Mouse (Mus musculus): ENCODE measurements at regions not wholly inside any gene's neighbourhood (a gene's known extent, or its start where the extent isn't known, plus 50 kb on each side); places are given as distances from the start of the nearest gene placed in this dataset.

DNA sequence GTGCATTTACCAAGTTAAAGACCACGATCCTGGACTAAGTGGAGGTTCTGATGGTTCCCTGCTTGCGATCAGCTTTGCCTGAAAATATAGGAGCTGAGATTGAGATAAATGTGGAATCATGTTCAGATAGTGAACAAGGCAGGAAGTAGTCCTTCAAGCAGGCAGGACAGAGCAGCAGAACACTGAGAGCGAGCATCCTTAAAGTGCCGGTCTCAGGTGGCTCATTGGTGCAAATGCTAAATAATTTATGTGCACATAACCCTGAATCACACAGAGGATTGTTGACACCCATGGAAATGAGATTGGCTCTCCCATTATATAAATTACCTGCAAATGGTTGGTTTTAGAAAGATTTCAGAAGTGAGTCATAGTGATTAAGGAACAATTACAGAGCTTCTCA, 243.8 kb upstream of the Dcn start:
- H3K36me3 ChIP-seq (replicated peaks), result no peaks in the 10 kb centered on the region
- no peak overlapping the region for H3K27ac ChIP-seq (replicated peaks)
- 88% methylated on average over 4 of the region's 4 CpGs for WGBS
- no peak for DNase-seq (ENCODE audit: low spot score)
- no peaks in the 10 kb centered on the region for H3K9me3 ChIP-seq
- H3K27me3 ChIP-seq (replicated peaks; ENCODE audit: low read depth, poor library complexity, severe bottlenecking), result no peaks in the 10 kb centered on the region
- H3K4me1 ChIP-seq, result no peaks in the 10 kb centered on the region
- no peak overlapping the region for H3K4me3 ChIP-seq

DNA sequence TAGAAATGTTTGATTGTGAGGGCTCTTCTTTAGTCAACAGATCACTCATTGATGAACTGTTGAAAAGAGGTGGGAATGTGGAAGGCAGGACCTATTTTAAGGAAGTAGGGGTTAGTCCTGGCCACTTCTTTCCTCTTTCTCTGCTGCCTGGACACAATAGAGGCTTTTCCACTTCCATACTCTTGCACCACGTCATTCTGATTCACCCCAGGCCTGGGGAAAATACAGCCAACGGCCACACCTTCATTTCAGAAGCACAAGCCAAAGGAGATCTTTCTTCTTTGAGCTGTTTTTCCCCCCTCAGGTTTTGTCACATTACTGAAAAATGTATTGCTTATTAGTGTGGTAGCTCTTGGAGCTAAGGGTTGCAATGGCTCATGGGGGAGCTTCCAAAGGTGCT, 237.9 kb upstream of the Dcn start:
- no peak overlapping the region for H3K27ac ChIP-seq (replicated peaks)
- H3K4me3 ChIP-seq, result no peak overlapping the region
- DNase-seq (ENCODE audit: low spot score), result no peak
- H3K36me3 ChIP-seq (replicated peaks), result no peaks in the 10 kb centered on the region
- 76% methylated on average over 2 of the region's 2 CpGs for WGBS
- H3K4me1 ChIP-seq, result no peaks in the 10 kb centered on the region
- H3K27me3 ChIP-seq (replicated peaks; ENCODE audit: low read depth, poor library complexity, severe bottlenecking), result no peaks in the 10 kb centered on the region
- H3K9me3 ChIP-seq, result no peaks in the 10 kb centered on the region

DNA sequence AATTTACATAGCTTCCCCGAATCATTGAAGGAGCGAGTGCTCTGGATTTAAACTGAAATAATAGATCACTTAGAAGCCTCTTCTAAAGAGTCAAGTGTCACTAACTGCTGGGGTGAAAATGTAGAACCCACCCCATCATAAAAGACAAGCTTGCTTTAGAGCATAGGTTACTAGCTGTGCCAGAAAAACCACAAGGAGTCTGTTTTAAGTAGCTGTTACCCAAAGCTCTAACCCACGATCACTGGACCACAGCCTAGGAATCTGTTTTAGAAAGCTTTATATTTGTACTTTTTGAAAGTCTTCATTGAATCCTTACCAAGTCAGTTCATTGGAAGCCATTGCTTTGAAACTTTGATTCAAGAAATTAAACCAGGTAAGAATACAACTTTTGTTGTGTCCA, 233.7 kb upstream of the Dcn start:
- Histone ChIP-seq H3K4me3 (no peak overlapping the region), H3K27ac (replicated peaks) (no peak overlapping the region), H3K9me3 (no peaks in the 10 kb centered on the region), H3K36me3 (replicated peaks) (no peaks in the 10 kb centered on the region), H3K27me3 (replicated peaks; ENCODE audit: low read depth, poor library complexity, severe bottlenecking) (no peaks in the 10 kb centered on the region), H3K4me1 (no peaks in the 10 kb centered on the region)
- no peak for DNase-seq (ENCODE audit: low spot score)
- 93% methylated on average over 3 of the region's 3 CpGs for WGBS

DNA sequence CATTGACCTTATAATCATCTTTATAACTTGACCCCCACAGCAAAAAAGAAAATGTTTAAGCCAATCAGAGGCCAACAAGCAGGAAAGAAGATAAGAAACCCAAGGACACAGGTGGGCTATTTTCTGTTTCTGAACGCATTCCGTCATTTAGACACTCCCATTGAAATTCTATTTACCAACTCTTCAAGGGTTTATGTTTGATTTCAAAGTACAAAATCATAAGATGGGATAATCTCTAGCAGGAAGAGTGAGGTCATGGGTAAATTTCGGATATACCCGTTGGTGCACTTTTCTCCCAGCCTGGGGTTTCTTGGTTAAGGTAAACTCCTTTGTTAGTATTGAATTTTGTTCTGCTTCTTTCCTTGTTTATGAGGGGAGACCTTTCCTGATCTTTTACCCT, 230.9 kb upstream of the Dcn start:
- Histone ChIP-seq H3K27ac (replicated peaks) (no peak overlapping the region), H3K27me3 (replicated peaks; ENCODE audit: low read depth, poor library complexity, severe bottlenecking) (no peaks in the 10 kb centered on the region), H3K4me3 (no peak overlapping the region), H3K9me3 (no peaks in the 10 kb centered on the region), H3K4me1 (no peaks in the 10 kb centered on the region), H3K36me3 (replicated peaks) (no peaks in the 10 kb centered on the region)
- DNase-seq (ENCODE audit: low spot score), result no peak
- 93% methylated on average over 4 of the region's 4 CpGs for WGBS

DNA sequence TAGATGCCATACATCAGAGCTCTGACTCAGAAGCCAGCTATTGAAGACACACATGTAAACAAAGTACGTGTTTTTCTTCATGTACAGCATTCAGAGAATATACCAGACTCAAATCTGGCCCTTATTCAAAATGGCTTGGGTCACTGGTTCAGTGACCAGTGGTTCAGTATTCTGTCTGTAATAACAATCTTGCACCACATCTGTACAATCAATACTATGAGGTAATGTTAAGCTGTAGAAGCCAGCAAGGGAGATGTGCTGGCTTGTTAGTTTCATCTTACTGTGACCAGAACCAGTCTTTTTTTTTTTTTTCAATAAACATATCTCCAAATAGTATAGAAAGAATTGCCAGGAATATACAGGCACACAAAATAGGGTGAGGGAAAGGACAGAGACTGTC, 229.6 kb upstream of the Dcn start:
- Histone ChIP-seq H3K4me1 (no peaks in the 10 kb centered on the region), H3K27ac (replicated peaks) (no peak overlapping the region), H3K36me3 (replicated peaks) (no peaks in the 10 kb centered on the region), H3K27me3 (replicated peaks; ENCODE audit: low read depth, poor library complexity, severe bottlenecking) (no peaks in the 10 kb centered on the region), H3K9me3 (no peaks in the 10 kb centered on the region), H3K4me3 (no peak overlapping the region)
- WGBS, result 83% methylated on average over 1 of the region's 1 CpGs
- DNase-seq (ENCODE audit: low spot score), result no peak

DNA sequence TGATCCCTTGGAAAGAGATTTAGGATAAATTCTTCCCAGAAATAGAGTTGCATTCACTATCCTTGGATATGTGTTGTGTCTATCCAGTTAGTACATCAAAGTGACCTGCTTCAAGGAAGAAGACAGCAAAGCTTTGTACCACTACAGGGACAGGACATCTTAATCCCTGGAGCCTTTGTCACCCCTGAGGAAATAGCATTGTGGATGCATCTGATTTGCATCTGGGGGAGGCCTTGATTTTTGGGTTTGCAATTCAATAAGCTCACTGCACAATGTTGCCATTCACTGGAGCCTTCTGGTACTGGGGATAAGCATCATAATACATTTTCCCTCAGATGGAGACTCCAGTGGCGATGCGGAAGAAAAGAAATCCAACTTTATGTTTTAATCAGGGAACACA, 229.2 kb upstream of the Dcn start:
- H3K27ac ChIP-seq (replicated peaks), result no peak overlapping the region
- H3K4me3 ChIP-seq, result no peak overlapping the region
- WGBS, result 79% methylated on average over 2 of the region's 2 CpGs
- H3K4me1 ChIP-seq, result no peaks in the 10 kb centered on the region
- no peak for DNase-seq (ENCODE audit: low spot score)
- H3K9me3 ChIP-seq, result no peaks in the 10 kb centered on the region
- no peaks in the 10 kb centered on the region for H3K36me3 ChIP-seq (replicated peaks)
- no peaks in the 10 kb centered on the region for H3K27me3 ChIP-seq (replicated peaks; ENCODE audit: low read depth, poor library complexity, severe bottlenecking)

DNA sequence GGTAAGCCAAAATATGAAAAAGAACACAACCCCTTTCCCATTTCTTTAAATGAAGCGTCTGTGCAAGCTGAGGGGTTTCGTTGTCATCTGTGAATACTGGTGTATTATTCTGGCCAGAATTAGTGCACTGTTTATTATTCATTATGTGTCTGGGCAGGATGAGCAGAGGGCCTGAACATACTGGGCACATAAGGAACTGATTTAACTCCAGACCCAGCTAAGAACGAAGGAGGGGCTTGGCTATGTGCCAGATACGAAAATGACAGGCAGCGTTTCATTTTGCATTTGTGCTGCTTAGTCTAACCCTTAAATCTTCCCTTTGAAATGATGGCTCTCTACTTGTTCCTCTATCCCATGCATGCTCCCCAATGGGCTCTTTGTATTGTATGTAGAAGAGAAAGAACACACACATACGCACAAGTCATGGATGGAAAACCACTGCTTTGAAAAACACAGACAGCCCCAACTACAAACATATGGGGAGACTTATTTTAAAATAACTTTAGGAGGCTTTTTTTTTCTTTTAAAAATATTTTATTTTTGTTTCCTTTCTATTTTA, 213.4 kb upstream of the Dcn start:
- 41% methylated on average over 6 of the region's 6 CpGs for WGBS
- Histone ChIP-seq H3K27ac (replicated peaks) (no peak overlapping the region), H3K27me3 (replicated peaks; ENCODE audit: low read depth, poor library complexity, severe bottlenecking) (no peaks in the 10 kb centered on the region), H3K9me3 (no peaks in the 10 kb centered on the region), H3K4me1 (peaks cover 22% of the 10 kb centered on the region), H3K4me3 (no peak overlapping the region), H3K36me3 (replicated peaks) (no peaks in the 10 kb centered on the region)
- peak; percentile 71 for DNase-seq (ENCODE audit: low spot score)

DNA sequence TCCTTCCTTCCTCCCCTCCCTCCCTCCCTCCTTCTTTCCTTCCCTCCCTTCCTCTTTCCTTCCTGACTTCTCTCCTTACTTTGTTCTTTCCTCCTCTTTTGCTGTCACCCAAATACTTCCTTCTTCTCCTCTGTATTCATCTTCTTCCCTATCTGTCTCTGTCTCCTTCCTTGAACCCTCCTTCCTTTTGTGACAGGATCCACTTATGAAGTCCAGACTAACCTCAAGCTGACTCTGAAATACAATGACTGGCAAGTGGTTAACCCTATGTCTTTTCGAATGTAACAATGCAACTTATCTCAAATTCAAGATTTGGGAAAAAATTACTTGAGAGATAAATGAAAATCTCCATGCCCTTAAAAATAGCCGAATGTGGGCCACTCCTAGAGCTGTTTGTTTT, 197.0 kb upstream of the Dcn start:
- Histone ChIP-seq H3K36me3 (replicated peaks) (no peaks in the 10 kb centered on the region), H3K9me3 (no peaks in the 10 kb centered on the region), H3K4me3 (no peak overlapping the region), H3K27ac (replicated peaks) (no peak overlapping the region), H3K4me1 (no peaks in the 10 kb centered on the region), H3K27me3 (replicated peaks; ENCODE audit: low read depth, poor library complexity, severe bottlenecking) (no peaks in the 10 kb centered on the region)
- WGBS, result 77% methylated on average over 2 of the region's 2 CpGs
- DNase-seq (ENCODE audit: low spot score), result no peak

DNA sequence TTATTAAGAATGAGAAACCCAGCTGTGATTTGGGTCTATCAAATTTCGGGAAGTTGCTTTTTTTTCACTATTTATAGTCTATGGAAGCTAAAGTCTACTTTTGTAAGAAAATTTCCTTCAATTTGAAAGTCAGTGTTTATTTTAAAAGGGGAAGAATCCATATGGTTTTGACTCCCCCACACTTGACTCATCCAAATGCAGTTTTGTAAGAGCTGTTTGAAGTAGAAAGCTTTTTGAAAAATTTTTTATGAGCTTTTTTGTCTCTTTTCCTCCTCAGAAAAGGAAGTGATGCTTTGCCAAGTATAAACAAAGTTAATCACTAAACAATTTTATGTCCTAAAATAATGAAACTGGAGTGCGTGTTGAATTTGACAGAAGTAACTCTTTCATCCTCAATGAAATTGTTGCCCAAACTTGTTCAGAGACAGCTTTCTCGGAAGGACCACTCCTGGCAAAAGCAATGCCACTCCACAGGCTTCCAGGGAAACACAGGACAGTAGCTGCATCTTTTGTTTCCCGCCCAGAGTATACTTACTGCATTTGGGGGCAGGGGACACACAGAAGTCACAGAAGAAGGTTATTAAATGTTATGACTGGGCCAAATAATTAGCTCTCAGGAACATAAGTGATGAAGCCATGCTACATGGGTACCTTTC, 196.4 kb upstream of the Dcn start:
- Histone ChIP-seq H3K27ac (replicated peaks) (no peak overlapping the region), H3K4me3 (no peak overlapping the region), H3K27me3 (replicated peaks; ENCODE audit: low read depth, poor library complexity, severe bottlenecking) (no peaks in the 10 kb centered on the region), H3K9me3 (no peaks in the 10 kb centered on the region), H3K4me1 (no peaks in the 10 kb centered on the region), H3K36me3 (replicated peaks) (no peaks in the 10 kb centered on the region)
- no peak for DNase-seq (ENCODE audit: low spot score)
- 77% methylated on average over 4 of the region's 4 CpGs for WGBS

DNA sequence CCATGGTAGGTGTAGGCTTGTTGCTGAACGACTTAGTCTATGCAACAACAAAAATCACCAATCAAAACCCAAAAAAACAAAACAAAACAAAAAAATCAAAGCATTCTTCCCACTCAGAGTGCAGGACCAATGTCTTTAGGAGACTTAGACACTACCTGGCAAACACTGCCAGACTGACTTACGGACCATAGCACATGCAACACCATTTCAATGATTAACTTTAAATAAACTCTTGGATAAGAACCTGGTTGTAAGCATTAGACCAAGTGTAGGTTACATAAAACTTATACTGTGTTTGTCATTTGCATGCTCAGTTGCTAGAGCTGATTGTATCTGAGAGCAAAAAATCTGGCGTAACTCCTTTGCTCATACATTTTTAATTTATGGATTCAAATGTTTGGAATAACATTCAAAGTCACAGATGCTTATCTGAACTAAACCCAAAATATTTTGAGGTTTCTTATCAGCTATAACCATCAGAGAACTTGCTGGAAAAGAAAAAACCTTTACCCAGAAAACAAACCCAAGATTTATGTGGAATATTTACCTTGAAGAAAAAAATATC, 174.5 kb upstream of the Dcn start:
- Histone ChIP-seq H3K4me3 (no peak overlapping the region), H3K9me3 (no peaks in the 10 kb centered on the region), H3K27me3 (replicated peaks; ENCODE audit: low read depth, poor library complexity, severe bottlenecking) (no peaks in the 10 kb centered on the region), H3K36me3 (replicated peaks) (no peaks in the 10 kb centered on the region), H3K27ac (replicated peaks) (no peak overlapping the region), H3K4me1 (no peaks in the 10 kb centered on the region)
- no peak for DNase-seq (ENCODE audit: low spot score)
- 72% methylated on average over 3 of the region's 3 CpGs for WGBS

DNA sequence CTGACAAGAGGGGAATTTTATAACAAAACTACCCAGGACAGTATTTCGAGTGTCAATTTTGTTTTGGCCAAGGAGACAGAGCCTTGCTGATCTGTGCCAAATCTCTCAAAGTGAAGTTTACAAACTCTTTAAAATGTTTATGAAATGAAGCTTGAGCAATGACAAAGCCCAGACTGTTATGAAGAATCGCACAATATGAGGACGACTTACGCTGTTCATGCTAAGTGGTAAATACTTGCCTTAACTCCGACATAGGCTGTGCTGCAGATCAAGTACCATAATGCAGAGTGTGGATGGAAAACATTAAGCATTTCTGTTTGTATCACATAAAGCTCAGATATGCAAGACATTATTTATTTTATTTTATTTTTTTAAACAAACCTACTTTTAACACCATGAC, 169.8 kb upstream of the Dcn start:
- Histone ChIP-seq H3K4me1 (peaks cover 11% of the 10 kb centered on the region; the same call in 1 of the 2 replicates), H3K4me3 (no peak overlapping the region), H3K27ac (replicated peaks) (no peak overlapping the region), H3K9me3 (no peaks in the 10 kb centered on the region), H3K36me3 (replicated peaks) (no peaks in the 10 kb centered on the region), H3K27me3 (replicated peaks; ENCODE audit: low read depth, poor library complexity, severe bottlenecking) (no peaks in the 10 kb centered on the region)
- no peak for DNase-seq (ENCODE audit: low spot score)
- WGBS, result 93% methylated on average over 5 of the region's 5 CpGs

DNA sequence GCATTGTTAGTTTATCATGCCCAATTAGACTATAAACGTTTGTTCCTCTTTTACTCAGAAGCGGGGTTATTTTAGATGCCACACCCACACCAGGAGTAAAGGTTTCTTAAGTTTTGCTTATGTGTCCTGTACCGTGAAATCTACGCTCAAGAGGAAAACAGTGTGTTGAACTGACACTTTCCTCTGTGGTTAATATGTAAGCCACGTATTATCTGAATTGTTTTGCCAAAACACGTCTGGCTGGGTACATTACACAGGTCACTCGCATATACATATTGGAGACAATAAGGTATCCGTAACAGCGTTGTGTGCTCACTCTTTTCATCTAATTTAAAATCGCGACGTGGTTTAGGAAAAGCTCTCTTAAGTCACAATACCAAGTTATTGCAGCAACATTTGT, 166.9 kb upstream of the Dcn start:
- H3K9me3 ChIP-seq, result no peaks in the 10 kb centered on the region
- peak overlapping the region; percentile 61 for H3K4me3 ChIP-seq
- H3K27ac ChIP-seq (replicated peaks), result peak overlapping the region; percentile 94
- no peaks in the 10 kb centered on the region for H3K27me3 ChIP-seq (replicated peaks; ENCODE audit: low read depth, poor library complexity, severe bottlenecking)
- no peaks in the 10 kb centered on the region for H3K36me3 ChIP-seq (replicated peaks)
- peaks cover 16% of the 10 kb centered on the region; the same call in 1 of the 2 replicates for H3K4me1 ChIP-seq
- 44% methylated on average over 12 of the region's 12 CpGs for WGBS
- no peak for DNase-seq (ENCODE audit: low spot score)

DNA sequence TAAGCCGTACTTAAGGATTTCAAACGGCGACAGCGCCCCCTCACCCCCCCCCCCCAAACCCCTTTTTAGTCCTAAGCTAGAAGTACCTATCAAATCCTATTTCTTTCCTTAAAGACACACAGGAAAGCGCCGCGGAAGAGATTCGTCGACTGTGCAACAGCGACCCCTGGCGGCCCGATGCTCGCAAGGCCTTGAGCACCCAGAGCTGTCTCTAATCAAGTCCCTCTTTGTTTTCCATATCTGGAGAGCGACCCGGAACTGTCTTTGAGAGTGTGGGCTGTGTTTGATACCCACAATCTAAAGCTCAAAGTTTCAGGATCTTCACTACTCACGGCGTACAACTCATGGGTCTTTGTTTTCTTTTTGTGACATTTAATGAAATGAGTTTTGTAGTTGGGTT, 166.4 kb upstream of the Dcn start:
- Histone ChIP-seq H3K9me3 (no peaks in the 10 kb centered on the region), H3K36me3 (replicated peaks) (no peaks in the 10 kb centered on the region), H3K27me3 (replicated peaks; ENCODE audit: low read depth, poor library complexity, severe bottlenecking) (no peaks in the 10 kb centered on the region), H3K4me1 (peaks cover 16% of the 10 kb centered on the region; the same call in 1 of the 2 replicates), H3K27ac (replicated peaks) (peak overlapping the region; percentile 94), H3K4me3 (peak overlapping the region; percentile 61)
- DNase-seq (ENCODE audit: low spot score), result peak; percentile 97
- under 1% methylated on average over 17 of the region's 17 CpGs for WGBS
